Mouse (Mus musculus) heart, adult 2 months (tissue): ENCODE results near the gene Cmtm1.

Experiments
- CTCF ChIP-seq: fragments of 200-600 bp; IDR thresholded peaks from 2 replicates; pipeline ENCODE4 v1.8.1; 2022; ENCODE audit warnings: antibody characterized with exemption, mild to moderate bottlenecking, moderate library complexity
- EP300 ChIP-seq: fragments of 200-500 bp; IDR thresholded peaks from 2 replicates; pipeline ENCODE4 v1.6.1; 2011; ENCODE audit warnings: low read depth, low read length, control low read depth; ENCODE audit not compliant: insufficient read depth
- POLR2A ChIP-seq: fragments of 200-500 bp; IDR thresholded peaks from 2 replicates; pipeline ENCODE4 v1.6.1; 2011; ENCODE audit warnings: mild to moderate bottlenecking, low read depth, low read length, control low read depth; ENCODE audit not compliant: insufficient read depth

DNA sequence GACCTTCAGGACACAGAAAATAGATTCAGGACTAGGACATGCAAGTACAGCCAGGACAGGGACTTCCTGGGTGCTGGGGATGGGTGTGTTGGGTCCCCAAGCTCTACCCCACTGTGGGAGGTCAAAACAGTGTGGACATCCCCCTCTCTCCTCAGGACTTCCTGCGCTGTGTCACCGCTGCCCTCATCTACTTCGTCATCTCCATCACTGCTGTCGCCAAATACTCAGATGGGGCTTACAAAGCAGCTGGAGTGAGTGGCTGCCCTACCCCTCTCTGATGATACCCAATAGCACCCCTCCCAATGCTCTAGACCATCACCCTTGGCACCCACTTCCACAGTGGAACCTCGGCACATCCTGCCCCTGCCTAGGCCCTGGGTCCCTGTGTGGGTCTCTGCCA, 34.7 kb upstream of the Cmtm1 start:
- TF ChIP-seq POLR2A (no peak), CTCF (no peak), EP300 (no peak)
